Mouse (Mus musculus) lung, embryonic 14.5 days (tissue): ENCODE measurements at regions not wholly inside any gene's neighbourhood (a gene's known extent, or its start where the extent isn't known, plus 50 kb on each side); places are given as distances from the start of the nearest gene placed in this dataset.
"Not testable (repeated sequence)": the region's sequence is repeated elsewhere in the genome, so short reads cannot be mapped to it uniquely, and the experiment has no call there.

Source experiments
- ATAC-seq: fragments of 200-750 bp; cut with Nextera tagmentation; 2 replicates; pipeline ENCODE4 v1.8.0; 2017; ENCODE audit warnings: mild to moderate bottlenecking, moderate TSS enrichment, moderate library complexity; ENCODE audit not compliant: insufficient read depth
- DNase-seq: peaks from one replicate; pipeline ENCODE4 v3.0.0-alpha.2; 2015
- H3K27ac ChIP-seq: fragments of 300-500 bp; sonication (generic); 2 replicates; pipeline ENCODE4 v1.5.1; 2014; ENCODE audit warnings: low read depth, mild to moderate bottlenecking, moderate library complexity
- H3K27me3 ChIP-seq: fragments of 300-500 bp; sonication (generic); 2 replicates; pipeline ENCODE4 v1.6.1; 2014; ENCODE audit warnings: low read length, control low read depth; ENCODE audit not compliant: insufficient read depth
- H3K36me3 ChIP-seq: fragments of 300-500 bp; sonication (generic); 2 replicates; pipeline ENCODE4 v1.6.1; 2014; ENCODE audit warnings: control low read depth; ENCODE audit not compliant: insufficient read depth
- H3K4me1 ChIP-seq: fragments of 300-500 bp; sonication (generic); 2 replicates; pipeline ENCODE4 v1.6.1; 2014; ENCODE audit warnings: antibody characterized with exemption, control low read depth; ENCODE audit not compliant: insufficient read depth
- H3K4me2 ChIP-seq: fragments of 300-500 bp; sonication (generic); 2 replicates; pipeline ENCODE4 v1.6.1; 2014; ENCODE audit warnings: mild to moderate bottlenecking
- H3K4me3 ChIP-seq: fragments of 300-500 bp; sonication (generic); 2 replicates; pipeline ENCODE4 v1.5.1; 2014; ENCODE audit warnings: low read depth, low read length
- H3K9ac ChIP-seq: fragments of 300-500 bp; sonication (generic); 2 replicates; pipeline ENCODE4 v1.6.1; 2014
- H3K9me3 ChIP-seq: fragments of 300-500 bp; sonication (generic); 2 replicates; pipeline ENCODE4 v1.6.1; 2016; ENCODE audit warnings: low read depth, low read length, control low read depth
- CTCF ChIP-seq: IDR thresholded peaks from 2 replicates; pipeline ENCODE4 v1.5.1; 2016; ENCODE audit warnings: antibody characterized with exemption, low read depth
- WGBS: fragments of 180-500 bp; shearing (Covaris S2); extraction: QIAGEN DNeasy Blood & Tissue Kit; methylation state at CpG from one replicate; pipeline ENCODE4 v1.1.7; 2014; 5-methylcytosine and 5-hydroxymethylcytosine counted together

GRCm38 (mm10) chr1:184233741-184234255 lies 199.7 kb upstream of the 1700056E22Rik start:
- no peaks in the 10 kb centered on the region for H3K27me3 ChIP-seq
- H3K4me1 ChIP-seq = no peaks in the 10 kb centered on the region; the same call in 1 of the 2 replicates
- H3K9ac ChIP-seq = no peak overlapping the region
- H3K4me2 ChIP-seq = no peak overlapping the region
- TF ChIP-seq CTCF = no peak
- no peak overlapping the region for H3K4me3 ChIP-seq
- H3K27ac ChIP-seq = no peak overlapping the region
- DNase-seq (no peak), ATAC-seq (no peak)
- WGBS = 67% methylated on average over 5 of the region's 5 CpGs
- H3K36me3 ChIP-seq = no peaks in the 10 kb centered on the region
- no peaks in the 10 kb centered on the region for H3K9me3 ChIP-seq

- H3K9ac ChIP-seq = no peak overlapping the region
- peak overlapping the region; percentile 36 for H3K4me2 ChIP-seq
- no peaks in the 10 kb centered on the region for H3K27me3 ChIP-seq
- no peak overlapping the region for H3K4me3 ChIP-seq
- DNase-seq (peak; percentile 59), ATAC-seq (peak; percentile 6; the same call in 1 of the 2 replicates)
- no peaks in the 10 kb centered on the region for H3K36me3 ChIP-seq
- peaks cover 10% of the 10 kb centered on the region for H3K4me1 ChIP-seq
- 13% methylated on average over 2 of the region's 2 CpGs for WGBS
- H3K27ac ChIP-seq = peak overlapping the region; percentile 63
- no peaks in the 10 kb centered on the region for H3K9me3 ChIP-seq
- TF ChIP-seq CTCF = no peak
Observed at GRCm38 (mm10) chr1:184222326-184222725, 188.2 kb upstream of the 1700056E22Rik start.

GRCm38 (mm10) chr1:184221792-184222191 lies 187.7 kb upstream of the 1700056E22Rik start:
- 18% methylated on average over 3 of the region's 3 CpGs for WGBS
- Histone ChIP-seq H3K27ac (no peak overlapping the region), H3K9ac (no peak overlapping the region), H3K36me3 (no peaks in the 10 kb centered on the region), H3K4me2 (no peak overlapping the region), H3K9me3 (no peaks in the 10 kb centered on the region), H3K4me3 (no peak overlapping the region), H3K27me3 (no peaks in the 10 kb centered on the region), H3K4me1 (peaks cover 10% of the 10 kb centered on the region)
- TF ChIP-seq CTCF = no peak
- DNase-seq = peak; percentile 97
- ATAC-seq = peak; percentile 99

GRCm38 (mm10) chr1:184197272-184197671 lies 163.2 kb upstream of the 1700056E22Rik start:
- Histone ChIP-seq H3K27ac (no peak overlapping the region), H3K27me3 (no peaks in the 10 kb centered on the region), H3K9me3 (no peaks in the 10 kb centered on the region), H3K4me2 (no peak overlapping the region), H3K36me3 (no peaks in the 10 kb centered on the region), H3K9ac (no peak overlapping the region), H3K4me1 (no peaks in the 10 kb centered on the region), H3K4me3 (no peak overlapping the region)
- WGBS = 90% methylated on average over 4 of the region's 4 CpGs
- TF ChIP-seq CTCF = no peak
- no peak for ATAC-seq
- DNase-seq = no peak

GRCm38 (mm10) chr1:184191325-184191724 lies 157.2 kb upstream of the 1700056E22Rik start:
- no peak overlapping the region for H3K27ac ChIP-seq
- H3K27me3 ChIP-seq = no peaks in the 10 kb centered on the region
- no peaks in the 10 kb centered on the region for H3K9me3 ChIP-seq
- DNase-seq = no peak
- H3K9ac ChIP-seq = no peak overlapping the region
- no peaks in the 10 kb centered on the region for H3K36me3 ChIP-seq
- no peak for ATAC-seq
- TF ChIP-seq CTCF = no peak
- 85% methylated on average over 3 of the region's 3 CpGs for WGBS
- H3K4me1 ChIP-seq = no peaks in the 10 kb centered on the region
- H3K4me3 ChIP-seq = no peak overlapping the region
- H3K4me2 ChIP-seq = no peak overlapping the region

- DNase-seq (peak; percentile 57), ATAC-seq (no peak)
- Histone ChIP-seq H3K4me3 (no peak overlapping the region), H3K9me3 (no peaks in the 10 kb centered on the region), H3K9ac (no peak overlapping the region), H3K27me3 (no peaks in the 10 kb centered on the region), H3K27ac (no peak overlapping the region), H3K4me1 (no peaks in the 10 kb centered on the region), H3K36me3 (no peaks in the 10 kb centered on the region), H3K4me2 (no peak overlapping the region)
- TF ChIP-seq CTCF = peak; percentile 49
Observed at GRCm38 (mm10) chr1:184187582-184187981, 153.5 kb upstream of the 1700056E22Rik start.

- 73% methylated on average over 4 of the region's 4 CpGs for WGBS
- Histone ChIP-seq H3K4me3 (no peak overlapping the region), H3K27ac (no peak overlapping the region), H3K9ac (no peak overlapping the region), H3K4me1 (no peaks in the 10 kb centered on the region), H3K9me3 (no peaks in the 10 kb centered on the region), H3K27me3 (no peaks in the 10 kb centered on the region), H3K4me2 (no peak overlapping the region), H3K36me3 (no peaks in the 10 kb centered on the region)
- ATAC-seq = no peak
- DNase-seq = no peak
- no peak for TF ChIP-seq CTCF
Observed at GRCm38 (mm10) chr1:184182163-184182562, 148.1 kb upstream of the 1700056E22Rik start.

- ATAC-seq, H3K4me3 ChIP-seq, H3K4me1 ChIP-seq, H3K27me3 ChIP-seq, H3K27ac ChIP-seq, H3K9me3 ChIP-seq, DNase-seq, H3K9ac ChIP-seq, H3K36me3 ChIP-seq, H3K4me2 ChIP-seq: not testable (repeated sequence)
- WGBS = 76% methylated on average over 1 of the region's 1 CpGs
Observed at GRCm38 (mm10) chr1:184174416-184174815, 140.3 kb upstream of the 1700056E22Rik start.
